Mouse (Mus musculus) adrenal gland, postnatal 10 days (tissue): Measurements from ENCODE around the gene Grik1. TPM values are rescaled to one million over a fixed set of nuclear protein-coding genes. Genes with fewer than 3 reads are reported as not detected.
A peak's percentile ranks its signal among the peaks of the same experiment; 100 is the strongest.

Experiments used
- DNase-seq: peaks from one replicate; pipeline ENCODE4 v3.0.0; 2021; ENCODE audit warnings: mixed read lengths
- total RNA-seq, 2 experiments: library from RNA; stranded (reverse); gene quantifications; 2 replicates each; pipeline ENCODE4 v1.2.3; 2021

The Grik1 gene
- total RNA-seq, 2 experiments from 2014 or later = 0.15 to 0.33 TPM

DNA sequence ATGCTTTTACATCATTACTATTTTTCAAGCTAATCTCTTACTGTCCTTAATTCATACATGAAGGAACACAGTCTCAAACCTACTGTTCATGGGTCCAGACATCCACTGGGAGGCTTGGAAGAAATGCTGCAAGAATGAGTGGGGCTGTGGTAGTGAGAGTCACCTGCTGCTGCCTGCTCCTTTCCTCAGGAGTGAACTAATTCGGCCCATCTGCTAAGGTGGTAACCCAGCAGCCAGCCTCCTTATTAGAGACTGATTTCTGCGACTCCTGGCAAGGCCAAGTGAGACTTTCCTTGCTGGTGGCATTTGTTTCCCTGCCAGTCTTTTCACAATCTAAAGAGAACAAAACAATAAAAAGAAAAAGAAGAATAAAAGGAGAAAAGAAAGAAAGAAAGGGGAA, 147.9 kb downstream of the Grik1 start:
- DNase-seq = no peak

DNA sequence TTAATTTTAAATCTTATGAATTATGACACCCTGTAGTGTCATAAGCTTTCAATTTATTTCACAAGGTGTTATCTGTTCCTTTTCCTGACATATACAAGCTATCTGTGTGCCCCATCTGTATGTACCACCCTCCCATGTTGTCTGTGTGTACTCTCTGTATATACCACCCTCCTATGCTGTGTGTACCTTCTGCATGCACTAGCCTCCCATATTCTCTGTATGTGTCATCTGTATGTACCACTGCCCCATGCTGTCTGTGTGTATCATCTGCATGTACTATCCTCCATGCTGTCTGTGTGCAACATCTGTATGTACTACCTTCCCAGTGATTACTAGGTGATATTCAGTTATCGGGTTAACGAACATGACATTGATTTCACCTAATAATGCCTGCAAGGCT, 148.5 kb downstream of the Grik1 start:
- DNase-seq = no peak

- no peak for DNase-seq
Measured at GRCm38 (mm10) chr16:88138913-88139312, 151.2 kb downstream of the Grik1 start.

DNA sequence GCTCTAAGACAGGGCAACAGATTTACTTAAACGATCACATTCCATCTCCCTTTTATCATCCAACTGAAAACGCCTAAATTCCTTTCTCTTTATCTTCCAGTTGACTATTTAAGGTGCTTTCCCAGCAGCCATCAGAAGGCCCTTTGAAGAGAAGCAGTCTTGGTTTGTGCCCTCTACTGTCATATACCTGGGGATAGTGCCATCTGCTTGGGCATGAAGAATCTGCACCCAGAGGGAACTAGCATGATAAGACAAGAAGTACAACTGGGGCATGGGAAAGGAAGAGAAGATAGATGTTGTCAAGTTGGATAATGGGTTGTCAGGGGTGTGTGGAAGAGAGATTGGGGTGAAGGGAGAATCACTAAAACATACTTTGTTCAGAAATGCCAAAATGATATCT, 157.1 kb downstream of the Grik1 start:
- no peak for DNase-seq

- no peak for DNase-seq
Measured at GRCm38 (mm10) chr16:88131103-88131502, 159.0 kb downstream of the Grik1 start.

- no peak for DNase-seq
Measured at GRCm38 (mm10) chr16:88125098-88125497, 165.0 kb downstream of the Grik1 start.

- peak; percentile 42 for DNase-seq
Measured at GRCm38 (mm10) chr16:88112551-88113138, 177.4 kb downstream of the Grik1 start.

DNA sequence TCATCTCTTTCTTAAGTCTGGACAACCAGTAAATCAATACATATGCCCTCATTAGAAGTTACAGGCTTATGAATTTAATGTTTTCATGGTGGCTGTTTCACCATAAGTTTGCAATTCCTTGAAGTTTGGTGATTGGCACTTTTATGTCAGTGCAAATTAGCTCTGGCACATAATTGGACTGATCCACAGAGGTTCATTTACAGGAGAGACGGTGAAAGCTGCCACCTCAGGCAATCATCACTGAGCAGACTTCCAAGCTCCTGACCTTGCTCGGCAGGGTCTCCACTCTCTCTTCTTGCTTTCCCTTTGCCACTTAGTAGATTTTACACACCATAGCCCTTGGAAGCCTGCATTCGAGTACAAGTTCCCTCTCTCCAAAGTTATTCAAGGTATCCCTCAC, 178.6 kb downstream of the Grik1 start:
- DNase-seq = no peak

DNA sequence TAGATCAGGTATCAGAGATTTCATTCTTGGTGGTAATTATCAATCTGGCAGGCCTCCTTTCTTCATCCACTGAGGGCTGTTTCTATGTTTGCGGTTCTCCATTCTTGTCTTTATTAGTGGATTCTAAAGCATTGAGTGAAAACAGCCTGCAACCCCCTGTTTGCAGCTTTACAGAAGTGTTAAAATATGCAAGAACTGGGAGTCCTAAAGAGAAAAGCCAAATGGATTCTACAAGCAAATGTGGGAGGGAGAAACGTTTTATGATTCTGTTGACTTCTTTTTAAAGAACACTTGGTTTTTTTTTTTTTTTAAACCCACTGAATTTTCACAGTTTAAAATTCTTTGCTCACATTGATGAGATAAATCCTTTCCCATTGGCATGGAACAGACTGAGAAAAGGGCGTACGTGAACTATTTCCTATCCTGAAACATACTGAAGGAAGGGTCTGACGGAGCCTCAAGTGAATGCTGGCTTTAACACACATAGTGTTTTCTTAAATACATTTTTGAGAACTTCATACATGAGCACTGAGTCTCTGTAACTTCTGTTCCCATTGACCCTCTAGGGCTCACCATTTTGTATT, 195.8 kb downstream of the Grik1 start:
- DNase-seq = no peak

DNA sequence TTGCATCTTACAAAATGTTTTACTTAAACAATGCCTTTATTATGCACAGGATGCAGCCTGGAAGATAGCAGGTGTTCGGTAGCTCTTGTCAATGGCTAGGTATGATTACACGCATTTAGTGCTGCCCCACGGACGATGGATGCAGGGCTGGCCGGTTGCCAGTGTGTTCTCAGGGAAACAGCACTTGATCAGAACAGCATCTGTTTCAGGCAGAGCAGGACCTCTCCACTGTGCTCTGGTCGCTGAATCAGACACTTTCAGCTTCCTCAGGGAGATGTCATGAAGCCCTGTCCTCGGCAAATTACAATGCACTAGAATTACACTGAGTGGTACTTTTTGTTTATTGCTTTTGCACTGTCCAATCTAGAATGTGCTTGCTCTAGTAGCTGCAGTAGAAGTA, 202.8 kb downstream of the Grik1 start:
- DNase-seq = no peak

GRCm38 (mm10) chr16:88074716-88075115, 215.3 kb downstream of the Grik1 start:
- peak; percentile 59 for DNase-seq

DNA sequence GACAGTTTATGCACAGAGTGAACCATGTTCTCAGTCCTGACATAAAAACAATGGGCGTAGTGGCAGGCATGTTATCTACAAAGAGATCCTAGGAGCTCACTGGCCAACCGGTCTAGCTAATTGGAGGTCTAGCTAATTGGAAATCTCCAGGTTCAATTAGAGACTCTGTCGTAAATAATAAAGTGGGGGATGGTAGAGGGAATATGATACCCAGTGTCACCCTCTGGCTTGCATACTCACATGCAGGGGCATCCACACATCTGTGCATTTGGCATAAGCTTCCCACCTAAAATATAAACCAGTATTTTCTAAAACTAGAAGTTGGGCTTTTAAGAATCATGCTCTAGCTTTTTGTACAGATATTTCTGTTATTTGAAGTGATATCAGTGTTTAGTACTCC, 229.1 kb downstream of the Grik1 start:
- DNase-seq = no peak

GRCm38 (mm10) chr16:88048121-88048520, 241.9 kb downstream of the Grik1 start:
- no peak for DNase-seq

GRCm38 (mm10) chr16:88044321-88044720, 245.7 kb downstream of the Grik1 start:
- no peak for DNase-seq

- DNase-seq = peak; percentile 18
Measured at GRCm38 (mm10) chr16:88042458-88042857, 247.6 kb downstream of the Grik1 start.

DNA sequence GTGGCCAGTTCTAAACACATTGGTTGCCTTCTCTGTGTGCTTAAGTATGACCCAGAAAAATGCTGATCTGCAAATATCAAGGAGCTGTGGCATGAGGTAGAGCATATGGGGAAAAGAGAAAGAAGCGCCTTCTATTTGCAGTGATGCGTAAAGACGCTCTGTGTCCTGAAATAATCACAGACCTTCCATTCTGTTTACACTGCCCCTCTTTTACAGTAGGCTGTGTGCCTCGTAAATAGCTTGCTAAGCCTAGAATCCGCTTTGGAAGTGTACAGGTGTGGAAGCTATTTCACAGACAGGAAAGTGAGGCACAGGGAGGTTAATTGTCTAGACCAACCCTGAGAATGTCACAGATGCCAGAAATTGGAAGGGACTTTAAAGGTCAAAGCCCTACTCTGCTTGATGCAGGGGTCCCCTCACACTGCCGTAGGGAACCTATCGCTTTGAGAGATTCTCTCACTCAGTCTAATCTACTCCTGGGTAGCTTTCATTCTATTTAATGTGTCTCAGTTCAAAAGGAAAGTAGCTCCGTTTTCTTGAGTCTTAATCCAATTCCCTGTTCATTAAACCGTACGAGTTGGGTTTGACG, 251.5 kb downstream of the Grik1 start:
- no peak for DNase-seq

GRCm38 (mm10) chr16:87988805-87989204, 301.3 kb downstream of the Grik1 start:
- no peak for DNase-seq

GRCm38 (mm10) chr16:87984201-87984870, 305.7 kb downstream of the Grik1 start:
- DNase-seq = no peak

DNA sequence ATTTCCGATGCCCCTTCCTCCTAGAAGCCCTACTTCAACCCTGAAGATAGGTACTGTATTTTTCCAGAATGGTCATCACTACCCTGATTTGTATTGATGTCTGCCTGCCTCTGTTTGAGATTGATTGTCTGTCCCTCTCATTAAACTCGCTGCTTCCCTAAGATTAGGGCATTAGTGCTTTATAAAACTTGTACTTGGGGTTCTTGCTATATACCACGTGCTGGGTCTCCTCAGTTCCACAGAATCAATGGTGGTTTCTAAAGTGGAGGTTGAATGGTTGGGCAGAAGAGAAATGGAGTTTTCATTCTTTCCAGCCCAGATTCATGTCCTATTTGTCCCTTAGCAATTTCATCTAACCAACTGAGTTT, 316.0 kb downstream of the Grik1 start:
- DNase-seq = no peak

GRCm38 (mm10) chr16:87973394-87974075, 316.5 kb downstream of the Grik1 start:
- no peak for DNase-seq

GRCm38 (mm10) chr16:87971911-87972310, 318.2 kb downstream of the Grik1 start:
- DNase-seq = no peak

DNA sequence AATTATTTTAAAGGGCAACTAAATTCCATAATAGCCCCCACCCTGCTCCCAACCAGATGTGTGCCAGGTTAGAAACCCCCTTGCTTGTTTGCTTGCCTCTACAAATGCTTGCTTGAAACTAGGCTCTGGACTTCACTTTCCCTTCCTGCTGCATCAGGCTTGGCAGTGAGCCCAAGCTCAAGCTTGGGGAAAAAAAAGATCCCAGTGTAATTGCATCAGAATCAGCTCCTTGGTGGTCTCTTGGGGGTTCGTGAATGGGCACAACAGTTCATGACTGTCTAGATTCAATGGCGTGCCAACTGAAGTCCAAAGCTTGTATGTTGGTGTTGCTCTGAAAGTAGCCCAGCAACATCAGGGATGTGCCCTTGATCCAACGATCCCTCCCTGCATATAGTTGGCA, 320.1 kb downstream of the Grik1 start:
- DNase-seq = peak; percentile 28

- no peak for DNase-seq
Measured at GRCm38 (mm10) chr16:87961419-87961818, 328.6 kb downstream of the Grik1 start.
